In the genomic region with DNA sequence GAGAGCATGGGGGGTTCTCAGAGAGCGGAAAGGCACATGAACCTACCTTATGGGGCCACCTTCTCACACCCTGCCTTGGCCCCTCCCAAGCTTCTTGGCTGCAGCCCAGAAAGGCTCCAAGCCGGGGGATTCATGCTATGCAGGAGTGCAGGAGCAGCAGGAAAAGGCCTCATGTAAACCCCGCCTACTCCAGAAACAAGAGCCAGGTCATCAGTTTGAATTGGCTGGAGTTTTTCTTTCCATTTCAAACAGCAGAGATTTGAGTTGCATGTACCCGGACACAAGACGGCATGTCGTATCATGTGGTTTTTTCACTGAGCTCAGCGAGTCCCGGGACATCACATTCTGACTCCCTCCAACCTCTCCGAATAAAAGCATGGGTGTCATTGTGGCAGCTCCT, we compare ENCODE assay signal across 14 mouse cellular contexts. TPM values are rescaled to one million over a fixed set of nuclear protein-coding genes. Genes with fewer than 3 reads are reported as not detected.
DNase-seq lines count a peak whose midpoint lies in the region; ATAC-seq and TF ChIP-seq lines count a peak whose summit lies in the region.
"Had no signal": no experiment of that assay in that cellular context is flagged by ENCODE, and none has a peak within 500 bp of the region (broad histone marks: within the 10 kb centered on the region; RNA-seq: fewer than 3 reads in every experiment).

No protein-coding gene starts in this region.

- ATAC-seq in heart, embryonic 16.5 days (replicated peaks; ENCODE audit: extremely low read depth, insufficient read depth, low FRiP score): peak; percentile 49; the same call in 1 of the 2 replicates
- peak; percentile 67; the same call in 1 of the 2 replicates for ATAC-seq in lung, embryonic 16.5 days (ENCODE audit: low read depth)
- ATAC-seq in stomach, embryonic 15.5 days (ENCODE audit: insufficient read depth, low FRiP score, low read depth): peak; percentile 39; the same call in 1 of the 2 replicates
- no peak for ATAC-seq in intestine, postnatal 0 days
- ATAC-seq: liver, embryonic 12.5 days had no signal

- TF ChIP-seq CTCF in intestine, postnatal 0 days (IDR thresholded peaks at IDR 0.05; ENCODE audit: low read depth): no peak

- no peak for DNase-seq in heart, adult 9 months (ENCODE audit: low spot score in 2 of 2)
- DNase-seq in lung, postnatal 4 days: no peak
- DNase-seq in heart, postnatal 10 days: peak; percentile 4 to 12
- DNase-seq: adrenal gland, adult 2 months; right cerebral cortex, postnatal 4 days had no signal

- no peak overlapping the region for H3K4me2 ChIP-seq in heart, embryonic 16.5 days (ENCODE audit: low read depth, low read length)
- H3K4me2 ChIP-seq in lung, embryonic 16.5 days (ENCODE audit: low read depth, low read length): no peak overlapping the region
- H3K4me2 ChIP-seq in stomach, embryonic 15.5 days: no peak overlapping the region
- H3K4me2 ChIP-seq in intestine, postnatal 0 days (replicated peaks; ENCODE audit: low read depth): no peak overlapping the region
- H3K4me2 ChIP-seq: hindbrain, embryonic 14.5 days; liver, embryonic 12.5 days had no signal

- H3K4me1 ChIP-seq in heart, embryonic 16.5 days (ENCODE audit: control insufficient read depth, insufficient read depth, low read length): peaks cover 6% of the 10 kb centered on the region
- peaks cover 5% of the 10 kb centered on the region for H3K4me1 ChIP-seq in lung, embryonic 16.5 days (replicated peaks; ENCODE audit: control insufficient read depth, insufficient read depth, low read length)
- peaks cover 5% of the 10 kb centered on the region; the same call in 1 of the 2 replicates for H3K4me1 ChIP-seq in stomach, embryonic 15.5 days
- H3K4me1 ChIP-seq in intestine, postnatal 0 days (replicated peaks; ENCODE audit: control insufficient read depth, insufficient read depth, low read length): no peaks in the 10 kb centered on the region
- H3K4me1 ChIP-seq: liver, embryonic 12.5 days had no signal

- intact Hi-C loops in heart, postnatal 10 days (cut with DNase I): no loop called here

- no peaks in the 10 kb centered on the region for H3K27me3 ChIP-seq in heart, embryonic 16.5 days (ENCODE audit: control insufficient read depth, insufficient read depth, low read length)
- no peaks in the 10 kb centered on the region for H3K27me3 ChIP-seq in lung, embryonic 16.5 days (ENCODE audit: control insufficient read depth, insufficient read depth, low read depth, low read length)
- no peaks in the 10 kb centered on the region for H3K27me3 ChIP-seq in stomach, embryonic 15.5 days (replicated peaks)
- 0 out of 2 replicates have a peak, but pooled peaks cover 7% of the 10 kb centered on the region for H3K27me3 ChIP-seq in intestine, postnatal 0 days (replicated peaks; ENCODE audit: control insufficient read depth, insufficient read depth, low read length)

- no peak overlapping the region for H3K4me3 ChIP-seq in heart, embryonic 16.5 days (ENCODE audit: low read length)
- H3K4me3 ChIP-seq in lung, embryonic 16.5 days (ENCODE audit: low read length): no peak overlapping the region
- no peak overlapping the region for H3K4me3 ChIP-seq in stomach, embryonic 15.5 days (replicated peaks)
- H3K4me3 ChIP-seq in intestine, postnatal 0 days (ENCODE audit: low read depth, low read length): no peak overlapping the region
- H3K4me3 ChIP-seq: left cerebral cortex, adult 2 months; liver, embryonic 12.5 days; myocyte had no signal

- no peak overlapping the region for H3K27ac ChIP-seq in heart, embryonic 16.5 days (ENCODE audit: low read length)
- no peak overlapping the region for H3K27ac ChIP-seq in lung, embryonic 16.5 days (ENCODE audit: low read length)
- H3K27ac ChIP-seq in stomach, embryonic 15.5 days: peak overlapping the region; percentile 19; the same call in 1 of the 2 replicates
- H3K27ac ChIP-seq in intestine, postnatal 0 days (ENCODE audit: low read depth, low read length): no peak overlapping the region
- H3K27ac ChIP-seq: hindbrain, embryonic 14.5 days; left cerebral cortex, adult 2 months; liver, embryonic 12.5 days had no signal

- H3K9me3 ChIP-seq in heart, embryonic 16.5 days (replicated peaks; ENCODE audit: control insufficient read depth, low read length): no peaks in the 10 kb centered on the region
- H3K9me3 ChIP-seq in lung, embryonic 16.5 days (ENCODE audit: control insufficient read depth, low read length): no peaks in the 10 kb centered on the region
- H3K9me3 ChIP-seq in stomach, embryonic 15.5 days: no peaks in the 10 kb centered on the region
- H3K9me3 ChIP-seq in intestine, postnatal 0 days (ENCODE audit: control insufficient read depth): no peaks in the 10 kb centered on the region
- H3K9me3 ChIP-seq: liver, embryonic 12.5 days had no signal

- no peak overlapping the region for H3K9ac ChIP-seq in heart, embryonic 16.5 days (ENCODE audit: low read length)
- no peak overlapping the region for H3K9ac ChIP-seq in lung, embryonic 16.5 days (ENCODE audit: low read length)
- no peak overlapping the region for H3K9ac ChIP-seq in stomach, embryonic 15.5 days
- no peak overlapping the region for H3K9ac ChIP-seq in intestine, postnatal 0 days (ENCODE audit: low read depth, low read length)
- H3K9ac ChIP-seq: hindbrain, embryonic 14.5 days; liver, embryonic 12.5 days had no signal

- WGBS in heart, embryonic 16.5 days: 53% methylated on average over 9 of the region's 9 CpGs
- 41% methylated on average over 9 of the region's 9 CpGs for WGBS in lung, embryonic 16.5 days
- 46% methylated on average over 9 of the region's 9 CpGs for WGBS in stomach, embryonic 15.5 days
- WGBS in intestine, postnatal 0 days: 73% methylated on average over 9 of the region's 9 CpGs

- no peaks in the 10 kb centered on the region for H3K36me3 ChIP-seq in heart, embryonic 16.5 days (ENCODE audit: control insufficient read depth, insufficient read depth)
- no peaks in the 10 kb centered on the region for H3K36me3 ChIP-seq in lung, embryonic 16.5 days (ENCODE audit: control insufficient read depth, insufficient read depth, low read length)
- no peaks in the 10 kb centered on the region for H3K36me3 ChIP-seq in stomach, embryonic 15.5 days
- no peaks in the 10 kb centered on the region for H3K36me3 ChIP-seq in intestine, postnatal 0 days (ENCODE audit: control insufficient read depth, insufficient read depth)
- H3K36me3 ChIP-seq: liver, embryonic 12.5 days had no signal

RNA-seq across cellular contexts. Expression of a gene that starts 39.2 kb away (rescaled TPM):
- polyA plus RNA-seq in heart, embryonic 16.5 days (2015; fragmentation: Nextera tagmentation; extraction: Ambion mirVana): not detected in 2 replicates
- not detected in 2 replicates for polyA plus RNA-seq in lung, embryonic 16.5 days (2015; fragmentation: Nextera tagmentation; extraction: Ambion mirVana)
- total RNA-seq in heart, postnatal 10 days (2021): not detected
- polyA plus RNA-seq in stomach, embryonic 15.5 days (2015; fragmentation: Nextera tagmentation; extraction: Ambion mirVana): not detected in 2 replicates
- not detected in 2 replicates for polyA plus RNA-seq in intestine, postnatal 0 days (2015; fragmentation: Nextera tagmentation; extraction: Ambion mirVana)
- total RNA-seq: adrenal gland, adult 2 months; granulocyte monocyte progenitor cell, adult 5-6 weeks; left cerebral cortex, adult 2 months had no signal
- polyA plus RNA-seq: adrenal gland, adult 2 months; hindbrain, embryonic 14.5 days; liver, embryonic 12.5 days; myocyte had no signal

Comparison
In these comparisons a context has a peak if more than half of its experiments do, and no peak if none do; other contexts are left out.
1. DNase-seq: peak in heart, postnatal 10 days (2 of 2); none in heart, adult 9 months (0 of 2) and lung, postnatal 4 days (0 of 2).